Mouse (Mus musculus) MEL (cell line): ENCODE results near the gene Aqr. TPM values are rescaled to one million over a fixed set of nuclear protein-coding genes. Genes with fewer than 3 reads are reported as not detected.

Experiments
- DNase-seq: peaks from one replicate; pipeline ENCODE4 v3.0.0; 2011; ENCODE audit warnings: low read depth, low spot score
- H3K27ac ChIP-seq: 2 replicates; pipeline ENCODE4 v1.5.1; 2012; ENCODE audit warnings: low read depth, mild to moderate bottlenecking, control low read depth, low read length, moderate library complexity; ENCODE audit not compliant: control insufficient read depth
- H3K27me3 ChIP-seq, 2 experiments: fragments of 150-350 bp in 1 of 2; sonication (generic) in 1 of 2; 2 replicates each; pipeline ENCODE4 v1.6.1; 2012; ENCODE audit warnings: low read length in 2 of 2, mild to moderate bottlenecking in 2 of 2, improper control_type of control experiment in 1 of 2, moderate library complexity in 1 of 2; ENCODE audit not compliant: insufficient read depth in 2 of 2, control insufficient read depth in 1 of 2
- H3K36me3 ChIP-seq, 2 experiments: 2 replicates each; pipeline ENCODE4 v1.6.1; 2012 to 2014; ENCODE audit warnings: low read length in 2 of 2, improper control_type of control experiment in 1 of 2, inconsistent platforms in 1 of 2, mild to moderate bottlenecking in 1 of 2; ENCODE audit not compliant: insufficient read depth in 2 of 2, control insufficient read depth in 1 of 2
- H3K4me1 ChIP-seq, 2 experiments: fragments of 150-350 bp in 1 of 2; sonication (generic) in 1 of 2; 2 replicates each; pipeline ENCODE4 v1.6.1; 2012; ENCODE audit warnings: low read length in 2 of 2, improper control_type of control experiment in 1 of 2, mild to moderate bottlenecking in 1 of 2; ENCODE audit not compliant: insufficient read depth in 2 of 2, control insufficient read depth in 1 of 2
- H3K4me3 ChIP-seq, 2 experiments: fragments of 150-350 bp in 1 of 2; sonication (generic) in 1 of 2; 2 replicates each; pipeline ENCODE4 v1.5.1; 2012; ENCODE audit warnings: low read depth in 2 of 2, low read length in 2 of 2, mild to moderate bottlenecking in 2 of 2, moderate library complexity in 2 of 2, control low read depth in 1 of 2, improper control_type of control experiment in 1 of 2; ENCODE audit not compliant: control insufficient read depth in 1 of 2, insufficient read depth in 1 of 2
- H3K79me2 ChIP-seq: 2 replicates; pipeline ENCODE4 v1.6.1; 2012; ENCODE audit warnings: mild to moderate bottlenecking, low read length, moderate library complexity; ENCODE audit not compliant: control insufficient read depth, poor library complexity, insufficient read depth
- H3K9ac ChIP-seq: 2 replicates; pipeline ENCODE4 v1.6.1; 2012; ENCODE audit warnings: low read depth, mild to moderate bottlenecking, control low read depth, low read length, moderate library complexity; ENCODE audit not compliant: control insufficient read depth, poor library complexity, severe bottlenecking
- H3K9me3 ChIP-seq: fragments of 150-350 bp; sonication (generic); replicated peaks from 2 replicates; pipeline ENCODE4 v1.6.1; 2012; ENCODE audit warnings: mild to moderate bottlenecking, low read length, improper control_type of control experiment, moderate library complexity; ENCODE audit not compliant: insufficient read depth
- BHLHE40 ChIP-seq: IDR thresholded peaks from 2 replicates; pipeline ENCODE4 v1.6.1; 2012; ENCODE audit warnings: low read depth, mild to moderate bottlenecking, inconsistent platforms, low read length, improper control_type of control experiment, borderline replicate concordance
- CHD2 ChIP-seq: IDR thresholded peaks from 2 replicates; pipeline ENCODE4 v1.6.1; 2011; ENCODE audit warnings: low read length, improper control_type of control experiment
- E2F4 ChIP-seq: IDR thresholded peaks from 2 replicates; pipeline ENCODE4 v1.6.1; 2011; ENCODE audit warnings: low read depth, low read length, improper control_type of control experiment, borderline replicate concordance
- ELF1 ChIP-seq: IDR thresholded peaks from 2 replicates; pipeline ENCODE4 v1.6.1; 2014; ENCODE audit warnings: low read depth, mild to moderate bottlenecking, inconsistent platforms, low read length, improper control_type of control experiment, moderate library complexity
- ETS1 ChIP-seq: IDR thresholded peaks from 2 replicates; pipeline ENCODE4 v1.6.1; 2012; ENCODE audit warnings: low read depth, mild to moderate bottlenecking, inconsistent platforms, low read length, improper control_type of control experiment, moderate library complexity
- GABPA ChIP-seq: IDR thresholded peaks from 2 replicates; pipeline ENCODE4 v1.6.1; 2012; ENCODE audit warnings: low read depth, mild to moderate bottlenecking, inconsistent platforms, low read length, improper control_type of control experiment, moderate library complexity
- HCFC1 ChIP-seq: IDR thresholded peaks from 2 replicates; pipeline ENCODE4 v1.6.1; 2012; ENCODE audit warnings: low read depth, mild to moderate bottlenecking, inconsistent platforms, low read length, improper control_type of control experiment, moderate library complexity
- MAX ChIP-seq: IDR thresholded peaks from 2 replicates; pipeline ENCODE4 v1.6.1; 2011; ENCODE audit warnings: low read length, improper control_type of control experiment
- MAZ ChIP-seq: IDR thresholded peaks from 2 replicates; pipeline ENCODE4 v1.6.1; 2012; ENCODE audit warnings: low read depth, mild to moderate bottlenecking, inconsistent platforms, low read length, improper control_type of control experiment
- MXI1 ChIP-seq: IDR thresholded peaks from 2 replicates; pipeline ENCODE4 v1.6.1; 2011; ENCODE audit warnings: mild to moderate bottlenecking, low read depth, low read length, improper control_type of control experiment
- POLR2AphosphoS5 ChIP-seq: IDR thresholded peaks from 2 replicates; pipeline ENCODE4 v1.6.1; 2012; ENCODE audit warnings: low read depth, borderline replicate concordance, mild to moderate bottlenecking, inconsistent platforms, low read length, moderate library complexity, mixed read lengths
- SIN3A ChIP-seq: IDR thresholded peaks from 2 replicates; pipeline ENCODE4 v1.6.1; 2012; ENCODE audit warnings: low read length, improper control_type of control experiment, inconsistent platforms
- USF1 ChIP-seq: IDR thresholded peaks from 2 replicates; pipeline ENCODE4 v1.6.1; 2014; ENCODE audit warnings: low read depth, mild to moderate bottlenecking, inconsistent platforms, low read length, improper control_type of control experiment, moderate library complexity
- ZNF384 ChIP-seq: IDR thresholded peaks from 2 replicates; pipeline ENCODE4 v1.6.1; 2012; ENCODE audit warnings: low read depth, mild to moderate bottlenecking, inconsistent platforms, low read length, improper control_type of control experiment
- polyA plus RNA-seq, 2 experiments: library from polyadenylated mRNA; stranded (reverse) in 1 of 2; unstranded in 1 of 2; fragments of >175 nt in 1 of 2; fragments of >200 nt in 1 of 2; gene quantifications; 2 replicates each; pipeline versions ENCODE4 v1.2.1 to v1.2.4; 2012; ENCODE audit warnings: low replicate concordance in 2 of 2, low read depth in 1 of 2; ENCODE audit not compliant: insufficient read length in 2 of 2, insufficient read depth in 1 of 2, missing spikeins in 1 of 2
- total RNA-seq: library from RNA; depleted of rRNA; stranded (reverse); fragments of 300-350 nt; gene quantifications from 2 replicates; pipeline ENCODE4 v1.2.3, GENCODE M21; 2012

Gene Aqr
- total and polyA plus RNA-seq, 3 experiments: 45.9 to 143 (median 69.1) TPM

DNA sequence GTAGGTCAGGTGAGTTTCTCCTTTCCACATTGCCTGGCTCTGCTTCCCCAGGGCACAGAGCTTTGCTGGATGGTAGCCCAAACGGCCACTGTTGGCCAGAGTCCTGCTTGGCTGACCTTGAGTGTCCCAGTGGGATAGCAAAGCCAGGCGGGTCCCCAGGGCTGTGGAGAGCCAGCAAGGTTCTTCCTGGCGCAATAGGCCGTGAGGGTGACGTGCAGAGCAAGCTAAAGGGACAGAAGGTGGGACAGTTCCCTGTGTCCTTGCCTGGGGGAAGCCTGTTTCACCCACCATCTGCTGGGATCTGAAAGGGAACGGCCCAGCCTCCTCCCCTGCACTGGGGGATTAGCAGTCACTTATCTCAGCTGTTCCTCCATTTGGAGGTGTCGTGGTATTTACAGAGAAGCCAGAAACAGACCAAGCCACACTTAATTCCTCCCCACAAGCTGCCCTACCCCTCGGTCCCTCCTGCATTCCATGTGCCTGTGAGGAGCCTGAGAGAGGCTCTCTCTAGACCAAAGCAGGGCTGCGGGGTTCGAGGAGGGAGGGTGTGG is 129.4 kb downstream of the Aqr start:
- no peak for TF ChIP-seq POLR2AphosphoS5
- TF ChIP-seq HCFC1: no peak
- TF ChIP-seq BHLHE40: no peak
- TF ChIP-seq MAZ: no peak
- TF ChIP-seq MXI1: no peak
- TF ChIP-seq GABPA: no peak
- TF ChIP-seq MAX: no peak
- TF ChIP-seq ETS1: no peak
- no peak for TF ChIP-seq ELF1
- no peak for TF ChIP-seq USF1
- no peak for TF ChIP-seq CHD2

DNA sequence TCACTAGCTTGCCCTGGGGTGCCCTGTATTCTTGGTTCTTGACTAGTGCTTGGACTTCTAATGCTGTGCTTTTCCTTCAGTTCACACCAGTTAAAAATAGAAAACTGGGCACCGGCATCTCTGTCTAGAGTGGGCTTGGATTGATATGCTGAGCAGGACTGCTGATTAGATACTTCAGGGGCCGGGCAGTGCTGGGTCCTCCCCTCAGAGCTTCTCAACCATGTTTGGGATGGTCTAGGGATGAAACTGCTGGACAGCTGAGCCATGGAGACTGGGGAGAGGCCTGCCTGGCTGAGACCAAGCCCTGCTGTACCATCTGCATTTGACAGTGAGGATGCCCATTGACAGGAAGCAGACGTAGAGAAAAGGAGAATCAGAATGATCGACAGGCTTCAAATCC is 132.7 kb downstream of the Aqr start:
- H3K4me3 ChIP-seq: no peak overlapping the region
- no peaks in the 10 kb centered on the region for H3K79me2 ChIP-seq
- no peaks in the 10 kb centered on the region; a peak in 1 of 4 replicates for H3K27me3 ChIP-seq
- no peaks in the 10 kb centered on the region for H3K4me1 ChIP-seq
- TF ChIP-seq MAX (no peak), POLR2AphosphoS5 (no peak), E2F4 (no peak), ZNF384 (no peak), SIN3A (no peak), USF1 (no peak)
- no peaks in the 10 kb centered on the region for H3K9me3 ChIP-seq
- H3K36me3 ChIP-seq: no peaks in the 10 kb centered on the region
- no peak for DNase-seq
- no peak overlapping the region for H3K27ac ChIP-seq
- H3K9ac ChIP-seq: no peak overlapping the region

More for the DNA sequence above, 129.4 kb downstream of the Aqr start:
- H3K27me3 ChIP-seq: no peaks in the 10 kb centered on the region; a peak in 1 of 4 replicates
- H3K27ac ChIP-seq: no peak overlapping the region
- H3K4me1 ChIP-seq: no peaks in the 10 kb centered on the region
- no peaks in the 10 kb centered on the region for H3K9me3 ChIP-seq
- no peak overlapping the region for H3K4me3 ChIP-seq
- no peak for DNase-seq
- no peaks in the 10 kb centered on the region for H3K36me3 ChIP-seq
- H3K79me2 ChIP-seq: no peaks in the 10 kb centered on the region
- no peak overlapping the region for H3K9ac ChIP-seq
